Comparison of ENCODE assay signal across 17 mouse cellular contexts in genomic region chr4:46428903-46429499, GRCm38 (mm10). TPM values are rescaled to one million over a fixed set of nuclear protein-coding genes. Genes with fewer than 3 reads are reported as not detected.
DNase-seq lines count a peak whose midpoint lies in the region; ATAC-seq lines count a peak whose summit lies in the region.
"Had no signal": no experiment of that assay in that cellular context is flagged by ENCODE, and none has a peak within 500 bp of the region (broad histone marks: within the 10 kb centered on the region; RNA-seq: fewer than 3 reads in every experiment).

No protein-coding gene starts in this region.

- ATAC-seq in forebrain, embryonic 16.5 days = peak; percentile 97
- ATAC-seq: CD4-positive, CD25-positive, alpha-beta regulatory T cell, adult 4 months had no signal

- H3K4me2 ChIP-seq in forebrain, embryonic 16.5 days (ENCODE audit: low read length) = peak overlapping the region; percentile 37
- H3K4me2 ChIP-seq: embryonic facial prominence, embryonic 15.5 days; heart, embryonic 11.5 days had no signal

- intact Hi-C loops in left cerebral cortex, postnatal 25 days (cut with DNase I) = no loop called here
- intact Hi-C loops in left cerebral cortex, postnatal 4 days (cut with DNase I) = no loop called here

- peak; percentile 13 to 20 for DNase-seq in left cerebral cortex, postnatal 25 days (ENCODE audit: low spot score in 2 of 2)
- no peak for DNase-seq in left cerebral cortex, postnatal 4 days
- peak; percentile 20 to 24 for DNase-seq in right cerebral cortex, adult 2 months (ENCODE audit: low spot score in 2 of 2)
- DNase-seq in right cerebral cortex, postnatal 25 days = no peak
- DNase-seq in yolk sac, embryonic 10.5 days (ENCODE audit: low spot score) = no peak
- no peak for DNase-seq in urinary bladder, postnatal 14 days (ENCODE audit: low spot score)
- DNase-seq: adrenal gland, adult 2 months; cerebellum, adult 2 months; kidney, adult 8-10 months; kidney, postnatal 4 days; lung, postnatal 36 days had no signal

- 10% methylated on average over 10 of the region's 10 CpGs for WGBS in forebrain, embryonic 16.5 days

- no peaks in the 10 kb centered on the region for H3K36me3 ChIP-seq in forebrain, embryonic 16.5 days (ENCODE audit: control insufficient read depth, insufficient read depth)
- H3K36me3 ChIP-seq: embryonic facial prominence, embryonic 15.5 days had no signal

- H3K27me3 ChIP-seq in forebrain, embryonic 16.5 days (replicated peaks; ENCODE audit: control insufficient read depth, insufficient read depth, low read length) = no peaks in the 10 kb centered on the region
- H3K27me3 ChIP-seq: embryonic facial prominence, embryonic 15.5 days had no signal

- peaks cover 12% of the 10 kb centered on the region for H3K4me1 ChIP-seq in forebrain, embryonic 16.5 days (replicated peaks; ENCODE audit: control insufficient read depth, insufficient read depth, low read length)
- H3K4me1 ChIP-seq: embryonic facial prominence, embryonic 15.5 days had no signal

- no peak overlapping the region for H3K4me3 ChIP-seq in forebrain, embryonic 16.5 days (replicated peaks; ENCODE audit: low read length)
- H3K4me3 ChIP-seq: embryonic facial prominence, embryonic 15.5 days had no signal

- peak overlapping the region; percentile 89 for H3K27ac ChIP-seq in forebrain, embryonic 16.5 days (ENCODE audit: low read length)
- H3K27ac ChIP-seq: embryonic facial prominence, embryonic 15.5 days had no signal

- H3K9me3 ChIP-seq in forebrain, embryonic 16.5 days (ENCODE audit: control insufficient read depth, low read length) = no peaks in the 10 kb centered on the region
- H3K9me3 ChIP-seq: embryonic facial prominence, embryonic 15.5 days had no signal

- H3K9ac ChIP-seq in forebrain, embryonic 16.5 days (replicated peaks; ENCODE audit: low read depth, low read length) = peak overlapping the region; percentile 37; the same call in 1 of the 2 replicates
- H3K9ac ChIP-seq: embryonic facial prominence, embryonic 15.5 days had no signal

RNA-seq across cellular contexts. Expression of gene Hemgn, which starts 15.7 kb away (rescaled TPM):
- not detected for total RNA-seq in left cerebral cortex, postnatal 25 days (2021)
- not detected for total RNA-seq in left cerebral cortex, postnatal 4 days (2021)
- polyA plus RNA-seq in forebrain, embryonic 16.5 days (2015; fragmentation: Nextera tagmentation; extraction: Ambion mirVana) = 0.09 and 0.10 TPM in 2 replicates
- total RNA-seq: adrenal gland, adult 2 months; liver, adult 2 months had no signal
- polyA plus RNA-seq: adrenal gland, adult 2 months; liver, adult 2 months; small intestine, adult 2 months had no signal

RNA-seq across cellular contexts. Expression of gene Anp32b, which starts 21.7 kb away (rescaled TPM):
- 10 to 100 TPM; 43.3 to 43.9 TPM for total RNA-seq in left cerebral cortex, postnatal 25 days (2021)
- 10 to 100 TPM; 61.5 to 62.2 TPM for total RNA-seq in left cerebral cortex, postnatal 4 days (2021)
- 105 and 114 TPM in 2 replicates for polyA plus RNA-seq in forebrain, embryonic 16.5 days (2015; fragmentation: Nextera tagmentation; extraction: Ambion mirVana)

RNA-seq across cellular contexts. Expression of gene Trmo, which starts 39.8 kb away (rescaled TPM):
- total RNA-seq in left cerebral cortex, postnatal 25 days (2021) = 1 to 10 TPM; 4.2 to 4.7 TPM
- total RNA-seq in left cerebral cortex, postnatal 4 days (2021) = 1 to 10 TPM; 3.4 to 6.3 TPM
- 12.7 and 13.4 TPM in 2 replicates for polyA plus RNA-seq in forebrain, embryonic 16.5 days (2015; fragmentation: Nextera tagmentation; extraction: Ambion mirVana)

Comparison
In these comparisons a context has a peak if more than half of its experiments do, and no peak if none do; other contexts are left out.
1. DNase-seq: peak in left cerebral cortex, postnatal 25 days (2 of 2) and right cerebral cortex, adult 2 months (2 of 2); none in left cerebral cortex, postnatal 4 days (single experiment), right cerebral cortex, postnatal 25 days (single experiment), yolk sac, embryonic 10.5 days (single experiment) and urinary bladder, postnatal 14 days (single experiment).